In the genomic region with DNA sequence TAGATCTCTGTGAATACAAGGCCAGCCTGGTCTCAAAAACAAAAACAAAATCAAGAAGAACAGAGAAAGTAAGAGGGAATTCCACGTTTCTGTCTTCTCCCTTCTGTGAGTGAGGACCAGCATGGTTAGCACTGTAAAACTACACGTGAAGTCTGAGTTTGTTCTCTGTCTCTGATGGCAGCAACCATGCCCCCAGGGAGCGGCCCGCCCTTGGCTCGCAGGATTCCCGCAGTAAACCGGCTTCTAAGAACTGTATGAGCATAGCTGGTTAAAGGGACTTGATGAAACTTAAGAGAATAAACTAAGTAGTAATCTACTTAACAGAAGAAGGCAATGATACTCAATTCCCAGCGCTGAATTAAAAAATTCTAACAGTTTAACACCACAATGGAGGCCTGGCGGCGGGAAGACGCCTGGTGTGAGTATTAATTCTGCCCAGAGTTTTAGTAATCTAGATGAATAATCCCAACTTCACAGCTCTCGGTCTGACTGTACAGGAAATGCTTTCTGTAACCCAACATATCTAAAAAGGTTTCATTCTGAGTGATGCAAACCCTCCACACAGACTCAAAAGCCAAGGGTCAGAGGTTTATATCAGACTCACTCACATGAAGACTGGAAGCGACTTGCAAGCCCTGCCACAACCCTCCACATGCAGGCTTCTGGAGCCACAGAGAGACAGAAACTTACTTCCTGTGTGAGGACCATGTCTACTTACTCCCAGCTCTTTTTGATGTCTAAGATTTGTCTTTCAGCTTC, we compare ENCODE assay signal across 19 mouse cellular contexts. TPM values are rescaled to one million over a fixed set of nuclear protein-coding genes. Genes with fewer than 3 reads are reported as not detected.
DNase-seq lines count a peak whose midpoint lies in the region; TF ChIP-seq lines count a peak whose summit lies in the region.
"Had no signal": no experiment of that assay in that cellular context is flagged by ENCODE, and none has a peak within 500 bp of the region (broad histone marks: within the 10 kb centered on the region; RNA-seq: fewer than 3 reads in every experiment).

No protein-coding gene starts in this region.

- TF ChIP-seq CTCF in CH12.LX (conservative IDR thresholded peaks at IDR 0.05 in 1 of 2, IDR thresholded peaks at IDR 0.05 in 1 of 2; ENCODE audit: low read depth in 2 of 2, low read length in 2 of 2): no peak

- DNase-seq in heart, postnatal 14 days: peak; percentile 16 to 33
- DNase-seq in heart, adult 8-10 months (ENCODE audit: low spot score): no peak
- DNase-seq in CH12.LX (ENCODE audit: extremely low read depth): peak; percentile 91
- peak; percentile 34 for DNase-seq in gastrocnemius, postnatal 25 days
- DNase-seq in thymus, postnatal 25 days: peak; percentile 23
- DNase-seq in hindbrain, embryonic 10.5 days (ENCODE audit: low spot score): no peak
- DNase-seq in kidney, postnatal 4 days: no peak
- DNase-seq: layer of hippocampus, adult 9-11 months; liver, postnatal 0 days; lung, postnatal 36 days; right cerebral cortex, adult 18-20 months; spleen, adult 18-20 months had no signal

- H3K9me3 ChIP-seq in CH12.LX (replicated peaks; ENCODE audit: low read length): no peaks in the 10 kb centered on the region
- no peaks in the 10 kb centered on the region for H3K9me3 ChIP-seq in hindbrain, embryonic 10.5 days
- H3K9me3 ChIP-seq: embryonic facial prominence, embryonic 12.5 days; heart, embryonic 13.5 days; intestine, embryonic 15.5 days; limb, embryonic 15.5 days; midbrain, embryonic 13.5 days had no signal

- H3K9ac ChIP-seq in CH12.LX (ENCODE audit: insufficient read depth, low read depth): peak overlapping the region; percentile 35; the same call in 1 of the 2 replicates
- H3K9ac ChIP-seq: embryonic facial prominence, embryonic 12.5 days; heart, embryonic 13.5 days; intestine, embryonic 15.5 days; limb, embryonic 15.5 days; liver, postnatal 0 days; midbrain, embryonic 13.5 days had no signal

- no peak; the same call in none of the 2 replicates for TF ChIP-seq RAD21 in CH12.LX (IDR thresholded peaks at IDR 0.05; ENCODE audit: low read depth, low read length)

- intact Hi-C loops in heart, postnatal 14 days (cut with DNase I): no loop called here

- H3K79me2 ChIP-seq in CH12.LX (replicated peaks; ENCODE audit: control insufficient read depth, extremely low read depth, insufficient read depth, poor library complexity, severe bottlenecking): peaks cover 93% of the 10 kb centered on the region

- H3K36me3 ChIP-seq in CH12.LX (replicated peaks in 1 of 2; ENCODE audit: control insufficient read depth in 1 of 2, insufficient read depth in 1 of 2, low read length in 1 of 2): peaks cover 29 to 55% of the 10 kb centered on the region in 2 experiments
- peaks cover 72% of the 10 kb centered on the region for H3K36me3 ChIP-seq in hindbrain, embryonic 10.5 days

- in situ Hi-C loops in CH12.LX (cut with MboI; ENCODE audit: low pct_ligation_motif_present, low pct_unique_long_range_greater_than_20kb, low sequenced_read_pairs): no loop called here

- TF ChIP-seq EP300 in CH12.LX (IDR thresholded peaks at IDR 0.05; ENCODE audit: low read length): peak; percentile 99

- peak overlapping the region; percentile 89 for H3K27ac ChIP-seq in CH12.LX (ENCODE audit: insufficient read depth, low read depth)
- no peak overlapping the region for H3K27ac ChIP-seq in hindbrain, embryonic 10.5 days
- H3K27ac ChIP-seq: embryonic facial prominence, embryonic 12.5 days; heart, embryonic 13.5 days; intestine, embryonic 15.5 days; kidney, postnatal 0 days; limb, embryonic 15.5 days; midbrain, embryonic 13.5 days had no signal

- 85% methylated on average over 13 of the region's 13 CpGs for WGBS in hindbrain, embryonic 10.5 days

- peaks cover 38 to 92% of the 10 kb centered on the region in 2 experiments for H3K4me1 ChIP-seq in CH12.LX (ENCODE audit: control insufficient read depth in 1 of 2, insufficient read depth in 2 of 2)
- peaks cover 13% of the 10 kb centered on the region; the same call in 1 of the 2 replicates for H3K4me1 ChIP-seq in hindbrain, embryonic 10.5 days (replicated peaks)

- peak overlapping the region in 1 of 3 experiments; percentile 9 for H3K4me3 ChIP-seq in CH12.LX (replicated peaks in 1 of 3; ENCODE audit: low read depth in 2 of 3, low read length in 2 of 3, poor library complexity in 1 of 3)
- H3K4me3 ChIP-seq in hindbrain, embryonic 10.5 days: no peak overlapping the region
- H3K4me3 ChIP-seq: embryonic facial prominence, embryonic 12.5 days; heart, embryonic 13.5 days; intestine, embryonic 15.5 days; limb, embryonic 15.5 days; midbrain, embryonic 13.5 days; myocyte had no signal

- no peaks in the 10 kb centered on the region for H3K27me3 ChIP-seq in CH12.LX (replicated peaks)
- no peaks in the 10 kb centered on the region for H3K27me3 ChIP-seq in hindbrain, embryonic 10.5 days (ENCODE audit: insufficient read depth, poor library complexity, severe bottlenecking)
- H3K27me3 ChIP-seq: embryonic facial prominence, embryonic 12.5 days; heart, embryonic 13.5 days; intestine, embryonic 15.5 days; limb, embryonic 15.5 days; midbrain, embryonic 13.5 days had no signal

- dilution Hi-C loops in CH12.LX (cut with MboI; ENCODE audit: extremely low pct_ligation_motif_present, extremely low pct_unique_long_range_greater_than_20kb, low sequenced_read_pairs): no loop called here

- peak overlapping the region; percentile 90 for H3K4me2 ChIP-seq in CH12.LX (ENCODE audit: insufficient read depth, low read depth, poor library complexity, severe bottlenecking)
- H3K4me2 ChIP-seq: embryonic facial prominence, embryonic 12.5 days; heart, embryonic 13.5 days; intestine, embryonic 15.5 days; limb, embryonic 15.5 days; midbrain, embryonic 13.5 days had no signal

- TF ChIP-seq POLR2A in CH12.LX (IDR thresholded peaks at IDR 0.05; ENCODE audit: low read depth, low read length): no peak

TF ChIP-seq in CH12.LX, 34 proteins besides CTCF, POLR2A, EP300 and RAD21 (continues in another document):
- no peak for TF ChIP-seq PAX5 (IDR thresholded peaks at IDR 0.05; ENCODE audit: low read length)
- no peak for TF ChIP-seq NELFE (IDR thresholded peaks at IDR 0.05; ENCODE audit: low read depth, low read length)
- peak; percentile 100 for TF ChIP-seq IRF4 (IDR thresholded peaks at IDR 0.05; ENCODE audit: low read depth, low read length)
- TF ChIP-seq SIN3A (IDR thresholded peaks at IDR 0.05; ENCODE audit: low read length): peak; percentile 97
- no peak for TF ChIP-seq UBTF (IDR thresholded peaks at IDR 0.05; ENCODE audit: low read depth, low read length)
- TF ChIP-seq MAX (IDR thresholded peaks at IDR 0.05; ENCODE audit: low read length): peak; percentile 76
- TF ChIP-seq BHLHE40 (IDR thresholded peaks at IDR 0.05; ENCODE audit: low read depth, low read length): peak; percentile 92
- peak; percentile 93 for TF ChIP-seq MEF2A (IDR thresholded peaks at IDR 0.05; ENCODE audit: borderline replicate concordance, low read depth, low read length)
- no peak for TF ChIP-seq NRF1 (IDR thresholded peaks at IDR 0.05; ENCODE audit: low read depth, low read length)
- peak; percentile 90 for TF ChIP-seq MYC (IDR thresholded peaks at IDR 0.05; ENCODE audit: low read depth, low read length)
- peak; percentile 60; the same call in 1 of the 2 replicates for TF ChIP-seq ELF1 (IDR thresholded peaks at IDR 0.05; ENCODE audit: low read depth, low read length)
- peak; percentile 61; the same call in 1 of the 2 replicates for TF ChIP-seq ZNF384 (IDR thresholded peaks at IDR 0.05; ENCODE audit: low read depth, low read length)
- TF ChIP-seq CHD2 (IDR thresholded peaks at IDR 0.05; ENCODE audit: low read length): peak; percentile 87
- 0 out of 2 replicates have a peak, but pooled peaks have one; percentile 44 for TF ChIP-seq KAT2A (IDR thresholded peaks at IDR 0.05; ENCODE audit: insufficient replicate concordance, low read length)
- TF ChIP-seq GABPA (IDR thresholded peaks at IDR 0.05; ENCODE audit: insufficient replicate concordance, low read depth, low read length): no peak
- TF ChIP-seq CHD1 (IDR thresholded peaks at IDR 0.05; ENCODE audit: low read depth, low read length): 0 out of 2 replicates have a peak, but pooled peaks have one; percentile 75
- TF ChIP-seq ETS1 (conservative IDR thresholded peaks at IDR 0.05; ENCODE audit: low read depth, low read length): peak; percentile 91
- TF ChIP-seq TBP (conservative IDR thresholded peaks at IDR 0.05; ENCODE audit: low read depth, low read length): 0 out of 2 replicates have a peak, but pooled peaks have one; percentile 51
- TF ChIP-seq E2F4 (IDR thresholded peaks at IDR 0.05; ENCODE audit: insufficient replicate concordance, low read depth, low read length): peak; percentile 90; the same call in 1 of the 2 replicates
- TF ChIP-seq RCOR1 (conservative IDR thresholded peaks at IDR 0.05; ENCODE audit: low read depth, low read length): peak; percentile 99
- TF ChIP-seq JUN (IDR thresholded peaks at IDR 0.05; ENCODE audit: insufficient read depth, low read depth, low read length): peak; percentile 98
- no peak for TF ChIP-seq POLR2AphosphoS2 (IDR thresholded peaks at IDR 0.05; ENCODE audit: low read depth, low read length)
- TF ChIP-seq USF2 (conservative IDR thresholded peaks at IDR 0.05; ENCODE audit: low read depth, low read length): no peak
- peak; percentile 22 for TF ChIP-seq SMC3 (IDR thresholded peaks at IDR 0.05; ENCODE audit: low read depth, low read length)
- TF ChIP-seq JUND (conservative IDR thresholded peaks at IDR 0.05; ENCODE audit: low read depth, low read length): peak; percentile 99
- TF ChIP-seq USF1 (IDR thresholded peaks at IDR 0.05; ENCODE audit: low read depth, low read length): no peak
- peak; percentile 87 for TF ChIP-seq MXI1 (IDR thresholded peaks at IDR 0.05; ENCODE audit: low read depth, low read length)

RNA-seq across cellular contexts. Expression of a gene that starts 12.6 kb away (rescaled TPM):
- 10 to 100 TPM; 29.2 to 31.5 TPM for total RNA-seq in heart, postnatal 14 days (2021)
- total RNA-seq in heart, adult 8-10 months (2022): 10 to 100 TPM; 22.2 to 33.6 (median 29.8) TPM
- 7.2 and 7.3 TPM in 2 replicates for total RNA-seq in CH12.LX (2012; rRNA removed)
- total RNA-seq in CH12.LX (2014; rRNA removed): 2.2 and 2.5 TPM in 2 replicates
- 13.4 and 21.3 TPM in 2 replicates for polyA plus RNA-seq in CH12.LX (2012; ENCODE audit: insufficient read length, low read depth)
- 10 to 100 TPM; 10.0 to 15.3 TPM for total RNA-seq in gastrocnemius, postnatal 25 days (2021)
- polyA plus RNA-seq in hindbrain, embryonic 10.5 days (2016; fragmentation: Nextera tagmentation; extraction: Ambion mirVana): 11.8 and 18.2 TPM in 2 replicates

RNA-seq across cellular contexts. Expression of a gene that starts 52.0 kb away (rescaled TPM):
- total RNA-seq in heart, postnatal 14 days (2021): 1,000 to 10,000 TPM; 1,504 to 1,510 TPM
- total RNA-seq in heart, adult 8-10 months (2022): 1,000 to 10,000 TPM; 1,427 to 1,918 (median 1,690) TPM
- 490 and 550 TPM in 2 replicates for total RNA-seq in CH12.LX (2012; rRNA removed)
- 689 and 720 TPM in 2 replicates for total RNA-seq in CH12.LX (2014; rRNA removed)
- polyA plus RNA-seq in CH12.LX (2012; ENCODE audit: insufficient read length, low read depth): 277 and 311 TPM in 2 replicates
- 100 to 1,000 TPM; 769 to 791 TPM for total RNA-seq in gastrocnemius, postnatal 25 days (2021)
- polyA plus RNA-seq in hindbrain, embryonic 10.5 days (2016; fragmentation: Nextera tagmentation; extraction: Ambion mirVana): 599 and 650 TPM in 2 replicates

Comparison
In these comparisons a context has a peak if more than half of its experiments do, and no peak if none do; other contexts are left out.
1. DNase-seq: peak in heart, postnatal 14 days (2 of 2), CH12.LX (single experiment), gastrocnemius, postnatal 25 days (single experiment) and thymus, postnatal 25 days (single experiment); none in heart, adult 8-10 months (single experiment), hindbrain, embryonic 10.5 days (single experiment) and kidney, postnatal 4 days (0 of 2).